Mouse (Mus musculus) testis, postnatal 14 days (tissue): ENCODE measurements around the gene Tas2r103.

Experiments
- DNase-seq: peaks from one replicate; pipeline ENCODE4 v3.0.0; 2021; ENCODE audit warnings: low spot score

The Tas2r103 gene

DNA sequence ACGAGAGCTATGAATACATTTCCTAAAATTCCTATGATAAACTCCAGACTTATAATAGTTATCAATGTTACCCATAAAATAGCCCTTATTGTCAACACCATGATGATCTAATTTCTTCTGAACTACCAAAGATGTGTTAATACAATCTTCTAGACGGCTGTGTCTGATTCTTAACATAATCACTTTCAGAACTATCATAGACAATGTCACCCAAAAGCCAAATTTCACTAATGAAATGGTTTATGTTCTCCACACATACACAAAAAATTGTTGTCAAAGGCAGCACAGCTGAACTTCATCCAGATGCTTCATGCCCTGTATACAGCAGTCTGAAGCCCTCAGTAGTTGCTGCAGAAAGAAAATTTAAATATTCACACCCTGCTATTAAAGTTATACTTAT lies at the start of gene Tas2r103:
TSS of gene Tas2r103 (minus strand) at position 101 of the 400 bp plus-strand sequence.
- DNase-seq, result no peak

DNA sequence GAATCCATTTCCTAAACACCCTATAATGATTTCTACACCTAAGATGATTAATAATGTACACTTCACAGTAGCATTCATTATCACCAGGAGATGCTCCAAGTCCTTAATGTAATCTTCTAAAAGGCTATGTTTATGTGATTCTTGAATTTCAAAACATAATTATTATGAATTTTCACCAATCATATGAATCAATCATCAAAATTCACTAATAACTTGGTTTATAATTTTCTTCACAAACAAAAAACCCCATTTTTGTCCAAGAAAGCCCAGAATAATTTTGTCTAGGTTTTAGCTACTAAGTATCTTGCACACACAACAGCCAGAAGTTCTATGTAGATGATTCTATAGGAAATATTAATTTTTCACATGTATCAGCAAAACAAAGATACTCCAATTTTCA lies 18.8 kb upstream of the Tas2r103 start, which contains the start of gene Tas2r140:
TSS of gene Tas2r140 (minus strand) at position 101 of the 400 bp plus-strand sequence.
- DNase-seq, result no peak
